Mouse (Mus musculus) heart, adult 2 months (tissue): ENCODE results near the gene Naaladl2. TPM values are rescaled to one million over a fixed set of nuclear protein-coding genes. Genes with fewer than 3 reads are reported as not detected.

Source experiments
- DNase-seq, 2 experiments: peaks; one replicate each; pipeline ENCODE4 v3.0.0; 2021
- H3K27ac ChIP-seq: fragments of 200-600 bp; 2 replicates; pipeline ENCODE4 v1.8.1; 2022
- H3K27me3 ChIP-seq: fragments of 200-500 bp; 2 replicates; pipeline ENCODE4 v1.6.1; 2012; ENCODE audit warnings: mild to moderate bottlenecking, low read length, inconsistent platforms, mixed read lengths; ENCODE audit not compliant: control insufficient read depth, insufficient read depth
- H3K36me3 ChIP-seq: fragments of 200-500 bp; 2 replicates; pipeline ENCODE4 v1.6.1; 2012; ENCODE audit warnings: low read length, inconsistent platforms; ENCODE audit not compliant: control insufficient read depth, insufficient read depth
- H3K4me1 ChIP-seq: fragments of 200-500 bp; 2 replicates; pipeline ENCODE4 v1.6.1; 2011; ENCODE audit warnings: low read length; ENCODE audit not compliant: control insufficient read depth, insufficient read depth
- H3K4me3 ChIP-seq: fragments of 200-600 bp; 2 replicates; pipeline ENCODE4 v1.8.1; 2022
- H3K79me2 ChIP-seq: fragments of 200-500 bp; replicated peaks from 2 replicates; pipeline ENCODE4 v1.6.1; 2012; ENCODE audit warnings: mild to moderate bottlenecking, inconsistent platforms, low read length, moderate library complexity, mixed read lengths; ENCODE audit not compliant: control insufficient read depth, insufficient read depth
- H3K9ac ChIP-seq: fragments of 200-500 bp; 2 replicates; pipeline ENCODE4 v1.6.1; 2012; ENCODE audit warnings: low read depth, mild to moderate bottlenecking, control low read depth, inconsistent platforms, low read length, mixed read lengths
- CTCF ChIP-seq: fragments of 200-600 bp; IDR thresholded peaks from 2 replicates; pipeline ENCODE4 v1.8.1; 2022; ENCODE audit warnings: antibody characterized with exemption, mild to moderate bottlenecking, moderate library complexity
- EP300 ChIP-seq: fragments of 200-500 bp; IDR thresholded peaks from 2 replicates; pipeline ENCODE4 v1.6.1; 2011; ENCODE audit warnings: low read depth, low read length, control low read depth; ENCODE audit not compliant: insufficient read depth
- POLR2A ChIP-seq: fragments of 200-500 bp; IDR thresholded peaks from 2 replicates; pipeline ENCODE4 v1.6.1; 2011; ENCODE audit warnings: mild to moderate bottlenecking, low read depth, low read length, control low read depth; ENCODE audit not compliant: insufficient read depth
- WGBS: fragments of 180-500 bp; shearing (Covaris S2); methylation state at CpG from one replicate; pipeline ENCODE4 v1.1.7; 2018; 5-methylcytosine and 5-hydroxymethylcytosine counted together
- intact Hi-C: fragments of 180-260 bp; cut with DNase I; formaldehyde crosslinking; loops from one replicate; pipeline ENCODE4 v1.15.1; 2025
- polyA plus RNA-seq: library from polyadenylated mRNA; depleted of rRNA; stranded (reverse); fragments of >200 nt; gene quantifications from 2 replicates; pipeline ENCODE4 v1.2.3, GENCODE M21; 2012
- total RNA-seq, 2 experiments: library from RNA; stranded (reverse); gene quantifications; 2 replicates each; pipeline ENCODE4 v1.2.3; 2021

The Naaladl2 gene
- total and polyA plus RNA-seq, 3 experiments = 0.10 to 0.45 (median 0.23) TPM

DNA sequence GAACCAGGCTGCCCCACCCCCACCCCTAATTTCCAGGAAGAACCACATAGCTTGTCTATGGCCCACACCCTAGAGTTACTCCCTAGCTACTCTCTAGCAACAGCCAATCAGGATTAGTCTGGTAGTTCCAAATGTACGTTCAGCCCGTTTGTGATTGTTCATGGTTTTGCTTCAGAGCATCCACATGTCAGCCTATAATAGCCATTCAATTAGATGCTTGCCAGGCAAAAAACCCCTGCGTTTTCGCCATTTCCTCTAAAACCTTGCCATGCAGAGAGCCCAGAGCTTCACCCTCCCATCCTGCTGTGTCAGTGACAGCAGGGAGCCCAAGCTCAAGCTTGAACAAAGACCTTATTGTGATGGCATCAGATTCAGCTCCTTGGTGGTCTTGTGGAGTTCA lies 16.2 kb downstream of the Naaladl2 start:
- 51% methylated on average over 4 of the region's 4 CpGs for WGBS
- Histone ChIP-seq H3K27me3 (no peaks in the 10 kb centered on the region), H3K27ac (no peak overlapping the region), H3K4me1 (no peaks in the 10 kb centered on the region), H3K9ac (no peak overlapping the region), H3K4me3 (no peak overlapping the region), H3K36me3 (no peaks in the 10 kb centered on the region), H3K79me2 (no peaks in the 10 kb centered on the region)
- DNase-seq = no peak
- TF ChIP-seq EP300 (no peak), CTCF (no peak), POLR2A (no peak)
- intact Hi-C loops = no loop called here

DNA sequence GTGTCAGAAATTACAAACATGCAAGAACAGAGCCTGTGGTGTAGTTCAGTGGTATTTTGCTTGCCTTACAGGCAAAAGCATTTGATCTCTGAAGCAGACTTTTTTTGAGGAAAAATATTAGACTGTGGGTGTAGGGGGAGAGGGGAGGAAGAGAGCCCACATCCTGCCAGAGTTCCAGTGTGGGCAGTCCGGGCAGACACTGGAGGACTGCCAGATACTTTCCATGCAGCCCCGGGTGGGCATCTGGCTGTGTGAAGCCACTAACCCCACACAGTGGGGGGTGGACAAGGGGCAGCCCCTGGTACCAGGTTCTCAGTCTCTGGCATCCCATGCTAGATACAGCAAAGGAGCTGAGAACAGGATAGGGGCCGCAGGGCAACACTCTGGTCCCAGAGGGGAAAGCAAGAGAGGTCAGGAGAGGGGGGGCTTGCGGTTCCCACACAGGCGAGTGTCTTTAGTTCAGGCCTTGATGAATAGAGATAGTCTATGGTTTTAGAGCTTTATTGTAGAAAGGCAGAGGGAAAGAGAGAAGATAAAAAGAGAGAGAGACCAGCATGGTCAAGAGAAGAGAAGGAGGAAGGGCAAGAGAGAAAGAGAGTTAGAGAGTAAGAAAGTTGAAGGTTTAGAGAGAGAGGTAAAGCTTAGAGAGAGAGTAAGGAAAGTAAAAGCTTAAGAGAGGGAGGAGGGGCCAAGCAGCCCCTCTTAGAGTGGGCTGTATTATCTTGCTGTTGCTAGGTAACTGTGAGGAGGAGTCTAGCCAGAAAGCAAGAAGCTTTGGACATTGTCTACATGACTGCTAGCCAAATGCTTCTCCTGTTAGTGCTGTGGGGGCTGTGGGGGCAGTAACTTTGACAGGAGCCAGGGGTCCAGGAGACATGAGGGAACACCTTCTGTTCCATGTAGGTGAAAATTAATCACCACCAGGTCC lies 18.9 kb downstream of the Naaladl2 start:
- no peak overlapping the region for H3K9ac ChIP-seq
- intact Hi-C loops = no loop called here
- H3K27ac ChIP-seq = no peak overlapping the region
- no peak for DNase-seq
- no peaks in the 10 kb centered on the region for H3K4me1 ChIP-seq
- H3K36me3 ChIP-seq = no peaks in the 10 kb centered on the region
- no peak overlapping the region for H3K4me3 ChIP-seq
- WGBS = 38% methylated on average over 5 of the region's 5 CpGs
- no peaks in the 10 kb centered on the region for H3K27me3 ChIP-seq
- TF ChIP-seq POLR2A = no peak
- no peak for TF ChIP-seq CTCF
- TF ChIP-seq EP300 = no peak
- no peaks in the 10 kb centered on the region for H3K79me2 ChIP-seq

DNA sequence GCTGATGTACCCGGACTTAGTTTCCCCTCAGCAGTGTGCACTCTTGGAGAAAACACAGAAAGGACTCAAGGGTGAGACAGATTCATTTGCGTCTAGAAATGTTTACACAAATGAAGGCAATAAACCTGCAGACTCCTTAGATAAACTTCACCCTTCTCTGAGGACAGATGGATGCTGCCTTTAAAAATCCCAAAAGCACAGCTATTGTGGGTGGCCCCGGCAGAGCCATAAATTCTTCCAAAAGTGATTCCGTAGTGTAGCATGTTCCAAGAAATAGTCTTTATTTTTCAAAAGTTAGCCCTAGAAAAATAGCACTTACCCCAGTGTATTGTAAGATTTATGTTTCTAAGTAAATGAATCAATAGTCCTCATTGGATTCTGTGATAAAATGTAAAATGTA lies 31.0 kb downstream of the Naaladl2 start:
- 80% methylated on average over 4 of the region's 4 CpGs for WGBS
- no peaks in the 10 kb centered on the region for H3K36me3 ChIP-seq
- H3K4me1 ChIP-seq = no peaks in the 10 kb centered on the region
- H3K9ac ChIP-seq = no peak overlapping the region
- DNase-seq = no peak
- no peak overlapping the region for H3K27ac ChIP-seq
- intact Hi-C loops = no loop called here
- H3K4me3 ChIP-seq = no peak overlapping the region
- TF ChIP-seq EP300 (no peak), CTCF (no peak), POLR2A (no peak)
- no peaks in the 10 kb centered on the region for H3K27me3 ChIP-seq
- no peaks in the 10 kb centered on the region for H3K79me2 ChIP-seq

DNA sequence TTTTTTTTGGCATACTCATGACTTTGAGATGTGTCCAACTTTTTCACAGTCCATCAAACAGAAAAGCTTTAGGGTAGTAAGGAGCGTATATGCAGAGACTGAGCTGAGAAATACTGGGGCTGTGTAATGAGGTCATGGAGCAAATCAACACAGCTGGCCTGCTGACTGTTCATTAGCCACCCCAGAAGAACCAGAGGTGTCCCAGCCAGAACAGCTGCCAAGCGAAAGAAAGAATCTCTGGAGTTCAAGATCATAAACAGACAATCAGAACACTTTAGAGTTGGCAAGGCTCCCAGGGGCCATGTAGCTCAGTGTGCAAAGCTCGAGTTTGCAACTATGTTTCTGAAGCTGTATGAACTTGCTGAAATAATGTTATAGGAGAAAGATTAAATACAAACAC lies 35.1 kb downstream of the Naaladl2 start:
- Histone ChIP-seq H3K27me3 (no peaks in the 10 kb centered on the region), H3K4me1 (no peaks in the 10 kb centered on the region), H3K79me2 (no peaks in the 10 kb centered on the region), H3K27ac (no peak overlapping the region), H3K36me3 (no peaks in the 10 kb centered on the region), H3K4me3 (no peak overlapping the region), H3K9ac (no peak overlapping the region)
- TF ChIP-seq EP300 = no peak
- TF ChIP-seq POLR2A = no peak
- no peak for TF ChIP-seq CTCF
- intact Hi-C loops = no loop called here
- DNase-seq = peak in 1 of 2 experiments; percentile 5
- 29% methylated on average over 3 of the region's 3 CpGs for WGBS

DNA sequence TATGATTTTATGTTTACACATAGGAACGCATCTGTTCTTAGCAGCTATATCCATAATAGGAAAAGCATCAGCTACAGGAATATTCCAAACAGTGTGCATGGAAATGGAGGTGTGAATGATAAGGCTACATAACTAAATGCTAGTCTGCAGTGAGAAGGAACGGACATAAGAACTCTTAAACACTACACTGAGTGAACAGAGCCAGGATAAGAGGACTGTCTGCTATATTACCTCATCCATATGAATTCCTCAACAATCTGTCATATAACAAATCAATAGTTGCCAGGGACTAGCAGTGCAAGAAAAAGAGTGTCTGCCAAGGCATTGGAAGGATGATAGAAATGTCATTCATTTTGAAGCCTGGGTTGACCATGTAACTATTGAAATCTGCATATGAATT lies 51.1 kb downstream of the Naaladl2 start:
- Histone ChIP-seq H3K79me2 (no peaks in the 10 kb centered on the region), H3K36me3 (no peaks in the 10 kb centered on the region), H3K27me3 (no peaks in the 10 kb centered on the region), H3K4me3 (no peak overlapping the region), H3K27ac (no peak overlapping the region), H3K4me1 (no peaks in the 10 kb centered on the region), H3K9ac (no peak overlapping the region)
- WGBS = 73% methylated on average over 2 of the region's 2 CpGs
- no peak for DNase-seq
- intact Hi-C loops = no loop called here
- no peak for TF ChIP-seq EP300
- no peak for TF ChIP-seq CTCF
- no peak for TF ChIP-seq POLR2A

DNA sequence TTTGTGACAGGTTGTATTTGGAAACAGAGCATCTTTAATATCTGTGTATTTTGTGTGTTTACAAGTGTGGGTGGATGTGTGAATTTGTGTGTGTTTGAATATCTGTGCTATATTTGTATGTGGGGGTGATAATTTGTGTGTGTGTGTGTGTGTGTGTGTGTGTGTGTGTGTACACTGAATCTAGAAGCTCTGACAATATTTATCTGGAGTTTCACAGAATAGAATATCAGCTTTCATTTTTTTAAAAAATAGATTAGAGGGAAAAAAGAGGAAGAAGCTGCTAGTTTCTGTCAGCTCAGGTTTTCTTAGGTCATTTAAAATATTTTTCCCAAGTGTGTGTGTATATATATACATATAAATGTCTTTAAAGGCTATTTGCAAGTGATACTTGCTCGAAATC lies 68.3 kb downstream of the Naaladl2 start:
- TF ChIP-seq POLR2A = no peak
- TF ChIP-seq EP300 = no peak
- TF ChIP-seq CTCF = no peak
- intact Hi-C loops = no loop called here
- H3K27me3 ChIP-seq = no peaks in the 10 kb centered on the region

More for the DNA sequence above, 68.3 kb downstream of the Naaladl2 start:
- no peak for DNase-seq
- Histone ChIP-seq H3K79me2 (no peaks in the 10 kb centered on the region), H3K27ac (no peak overlapping the region), H3K4me1 (no peaks in the 10 kb centered on the region), H3K9ac (no peak overlapping the region), H3K36me3 (no peaks in the 10 kb centered on the region), H3K4me3 (no peak overlapping the region)
- WGBS = 66% methylated on average over 1 of the region's 1 CpGs
